Mouse (Mus musculus) heart, postnatal 0 days (tissue): Measurements from ENCODE around the gene Gjc1. TPM values are rescaled to one million over a fixed set of nuclear protein-coding genes. Genes with fewer than 3 reads are reported as not detected.

Experiments used
- ATAC-seq: fragments of 200-750 bp; cut with Nextera tagmentation; 2 replicates; pipeline ENCODE4 v1.8.0; 2017; ENCODE audit warnings: low read depth, moderate number of reproducible peaks, moderate library complexity; ENCODE audit not compliant: insufficient read depth
- DNase-seq: peaks from one replicate; pipeline ENCODE4 v3.0.0-alpha.2; 2016; ENCODE audit warnings: low spot score
- H3K27ac ChIP-seq: fragments of 300-500 bp; sonication (generic); 2 replicates; pipeline ENCODE4 v1.5.1; 2014; ENCODE audit warnings: low read depth, mild to moderate bottlenecking
- H3K27me3 ChIP-seq: fragments of 300-500 bp; sonication (generic); 2 replicates; pipeline ENCODE4 v1.6.1; 2014; ENCODE audit warnings: low read length, mixed read lengths; ENCODE audit not compliant: control insufficient read depth, insufficient read depth
- H3K36me3 ChIP-seq: fragments of 300-500 bp; sonication (generic); replicated peaks from 2 replicates; pipeline ENCODE4 v1.6.1; 2014; ENCODE audit warnings: low read length, mixed read lengths; ENCODE audit not compliant: control insufficient read depth, insufficient read depth
- H3K4me1 ChIP-seq: fragments of 300-500 bp; sonication (generic); 2 replicates; pipeline ENCODE4 v1.6.1; 2014; ENCODE audit warnings: antibody characterized with exemption; ENCODE audit not compliant: control insufficient read depth, insufficient read depth
- H3K4me2 ChIP-seq: fragments of 300-500 bp; sonication (generic); 2 replicates; pipeline ENCODE4 v1.6.1; 2014; ENCODE audit warnings: low read depth, mild to moderate bottlenecking, low read length, moderate library complexity
- H3K4me3 ChIP-seq: fragments of 300-500 bp; sonication (generic); 2 replicates; pipeline ENCODE4 v1.5.1; 2014; ENCODE audit warnings: low read depth, low read length
- H3K9ac ChIP-seq: fragments of 300-500 bp; sonication (generic); replicated peaks from 2 replicates; pipeline ENCODE4 v1.6.1; 2014; ENCODE audit warnings: low read depth, low read length, mixed read lengths
- H3K9me3 ChIP-seq: fragments of 300-500 bp; sonication (generic); replicated peaks from 2 replicates; pipeline ENCODE4 v1.6.1; 2016; ENCODE audit warnings: low read length; ENCODE audit not compliant: control insufficient read depth
- CTCF ChIP-seq: IDR thresholded peaks from 2 replicates; pipeline ENCODE4 v1.5.1; 2016; ENCODE audit warnings: antibody characterized with exemption, control low read depth, low read depth
- EP300 ChIP-seq: IDR thresholded peaks from 2 replicates; pipeline ENCODE4 v1.6.1; 2016; ENCODE audit warnings: antibody characterized with exemption, low read depth
- whole genome bisulfite sequencing: fragments of 180-500 bp; shearing (Covaris S2); extraction: QIAGEN DNeasy Blood & Tissue Kit; methylation state at CpG from one replicate; pipeline ENCODE4 v1.1.7; 2014; 5-methylcytosine and 5-hydroxymethylcytosine counted together
- polyA plus RNA-seq: library from polyadenylated mRNA; unstranded; fragments of >200 nt; fragmentation: Nextera tagmentation; extraction: Ambion mirVana; gene quantifications from 2 replicates; pipeline ENCODE4 v1.2.1, GENCODE M21; 2015
- total RNA-seq: library from RNA; depleted of rRNA; stranded (reverse); fragments of >200 nt; gene quantifications from 2 replicates; pipeline ENCODE4 v1.2.3, GENCODE M21; 2014; ENCODE audit warnings: low replicate concordance

Gjc1 gene
- total and polyA plus RNA-seq, 2 experiments from 2014 or later: 19.2 to 42.7 TPM

- H3K27ac ChIP-seq: peak overlapping the region; percentile 58
- no peaks in the 10 kb centered on the region for H3K9me3 ChIP-seq
- no peaks in the 10 kb centered on the region for H3K36me3 ChIP-seq
- H3K4me3 ChIP-seq: peak overlapping the region; percentile 48
- H3K9ac ChIP-seq: peak overlapping the region; percentile 23; the same call in 1 of the 2 replicates
- peak; percentile 95 for DNase-seq
- no peak; the same call in 1 of the 2 replicates for TF ChIP-seq EP300
- TF ChIP-seq CTCF: peak; percentile 56
- peaks cover 25% of the 10 kb centered on the region for H3K4me1 ChIP-seq
- peak overlapping the region; percentile 79 for H3K4me2 ChIP-seq
- no peaks in the 10 kb centered on the region for H3K27me3 ChIP-seq
- peak; percentile 73 for ATAC-seq
- WGBS: under 1% methylated on average over 25 of the region's 25 CpGs
Observed at GRCm38 (mm10) chr11:102774621-102775141, 44.8 kb downstream of the Gjc1 start.

GRCm38 (mm10) chr11:102773713-102774611, 45.5 kb downstream of the Gjc1 start:
- ATAC-seq (peak; percentile 42), DNase-seq (peak; percentile 73)
- peaks cover 19% of the 10 kb centered on the region for H3K4me1 ChIP-seq
- H3K4me2 ChIP-seq: peak overlapping the region; percentile 79
- no peaks in the 10 kb centered on the region for H3K9me3 ChIP-seq
- peak overlapping the region; percentile 58 for H3K27ac ChIP-seq
- peak overlapping the region; percentile 23; the same call in 1 of the 2 replicates for H3K9ac ChIP-seq
- peak overlapping the region; percentile 48 for H3K4me3 ChIP-seq
- no peaks in the 10 kb centered on the region for H3K36me3 ChIP-seq
- WGBS: under 1% methylated on average over 41 of the region's 46 CpGs
- no peaks in the 10 kb centered on the region for H3K27me3 ChIP-seq
- peak; percentile 97 for TF ChIP-seq CTCF
- TF ChIP-seq EP300: no peak

GRCm38 (mm10) chr11:102772771-102773700, 46.5 kb downstream of the Gjc1 start:
- H3K27ac ChIP-seq: no peak overlapping the region
- no peaks in the 10 kb centered on the region for H3K27me3 ChIP-seq
- 77% methylated on average over 18 of the region's 18 CpGs for WGBS
- no peaks in the 10 kb centered on the region for H3K36me3 ChIP-seq
- no peak for ATAC-seq
- H3K4me3 ChIP-seq: no peak overlapping the region
- H3K9me3 ChIP-seq: no peaks in the 10 kb centered on the region
- peaks cover 16% of the 10 kb centered on the region for H3K4me1 ChIP-seq
- no peak for DNase-seq
- H3K9ac ChIP-seq: no peak overlapping the region
- TF ChIP-seq EP300 (no peak), CTCF (no peak)
- H3K4me2 ChIP-seq: no peak overlapping the region

GRCm38 (mm10) chr11:102771916-102772714, 47.4 kb downstream of the Gjc1 start:
- no peak overlapping the region for H3K27ac ChIP-seq
- no peak overlapping the region for H3K9ac ChIP-seq
- WGBS: 47% methylated on average over 16 of the region's 16 CpGs
- H3K36me3 ChIP-seq: no peaks in the 10 kb centered on the region
- H3K4me2 ChIP-seq: no peak overlapping the region
- H3K4me1 ChIP-seq: peaks cover 11% of the 10 kb centered on the region
- no peaks in the 10 kb centered on the region for H3K9me3 ChIP-seq
- DNase-seq (no peak), ATAC-seq (no peak)
- no peaks in the 10 kb centered on the region for H3K27me3 ChIP-seq
- H3K4me3 ChIP-seq: no peak overlapping the region
- TF ChIP-seq EP300: no peak
- TF ChIP-seq CTCF: no peak
